Mouse (Mus musculus): ENCODE data around the gene Sec13.

GRCm38 (mm10) chr6:113719878-113720277 is 20.7 kb downstream of the Sec13 start, which contains the start of gene Ghrl:
- TF ChIP-seq CTCF (IDR thresholded peaks at IDR 0.05; ENCODE audit: extremely low read depth, insufficient read depth, low read length) (no peak), POLR2A (IDR thresholded peaks at IDR 0.05; ENCODE audit: extremely low read depth, insufficient read depth, low read length) (no peak)

Measured in cortical plate, adult 2 months (tissue).